Mouse (Mus musculus): Measurements from ENCODE around the gene Adam11.

The Adam11 gene

DNA sequence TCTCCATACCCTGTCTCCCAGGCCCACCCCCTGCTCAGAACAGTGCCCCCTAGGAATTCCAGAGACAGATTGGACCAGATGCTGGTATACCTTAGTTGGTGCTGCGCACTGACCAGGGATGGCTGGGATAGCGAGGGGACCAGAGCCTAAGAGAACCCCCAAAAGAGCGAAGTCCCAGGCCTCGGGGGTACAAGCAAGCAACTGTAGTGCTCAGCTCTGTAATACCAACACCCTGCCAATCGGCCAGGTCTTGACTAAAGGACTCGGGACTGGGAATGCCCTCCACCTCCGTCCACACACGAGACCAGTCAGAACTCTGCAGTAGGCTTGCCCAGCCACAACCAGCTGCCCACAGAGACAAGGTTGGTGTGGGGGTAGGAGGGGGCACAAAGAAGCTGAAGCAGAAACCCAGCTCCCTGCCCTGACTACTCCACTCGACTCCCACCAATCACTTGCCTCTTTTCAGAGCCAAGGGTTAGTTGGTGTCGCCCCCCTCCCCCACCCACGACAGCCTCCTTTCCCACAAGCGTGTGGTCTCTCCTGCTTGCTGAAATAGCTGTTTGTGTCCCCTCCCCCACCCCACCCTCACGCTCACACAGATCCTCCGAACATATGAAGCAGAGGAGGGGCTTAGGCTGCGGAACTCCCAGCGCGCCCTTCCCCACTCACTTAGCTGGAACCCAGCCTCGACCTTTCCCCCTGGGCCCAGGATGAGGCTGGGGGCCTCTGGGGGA is 7.5 kb upstream of the Adam11 start:
- no peak for DNase-seq (ENCODE audit: low read depth)

DNA sequence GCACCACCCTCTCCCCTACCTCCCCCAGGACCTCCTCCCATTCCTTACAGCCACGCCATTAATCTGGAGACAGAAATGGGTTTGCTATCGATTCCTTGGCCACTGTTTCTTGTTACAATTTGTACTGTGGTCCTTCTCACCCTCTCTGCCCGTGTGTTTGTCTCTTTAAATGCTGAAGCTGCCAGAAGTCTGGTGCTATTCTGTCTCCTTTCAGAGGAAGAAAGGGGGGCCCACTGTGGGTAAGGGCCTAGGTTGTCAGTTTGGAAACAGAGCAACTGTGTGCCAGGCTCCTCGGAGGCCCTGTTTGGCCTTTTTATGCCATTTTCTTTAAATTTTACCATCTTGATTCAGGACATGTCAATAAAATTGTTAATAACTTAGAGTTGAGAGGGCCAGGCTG is 6.8 kb upstream of the Adam11 start:
- no peak for DNase-seq (ENCODE audit: low read depth)

DNA sequence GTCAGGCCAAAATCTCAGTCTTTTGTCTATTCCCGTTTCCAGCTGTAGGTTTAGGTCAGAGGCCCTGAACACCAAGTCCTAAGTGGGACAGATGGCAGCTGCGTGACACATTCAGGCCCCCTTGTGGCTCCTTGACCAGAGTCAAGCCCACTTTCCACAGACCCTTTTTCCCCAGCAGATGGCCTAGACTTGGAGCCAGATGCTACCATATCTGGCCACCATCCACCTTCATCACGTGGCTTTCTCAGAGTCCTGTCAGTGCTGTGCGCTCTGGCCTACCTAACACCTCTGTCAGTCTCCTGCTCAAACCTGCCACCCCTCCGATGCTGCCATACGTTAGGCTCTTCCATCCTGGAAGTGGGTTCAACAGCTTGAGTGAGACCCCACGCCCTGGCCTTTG is 5.8 kb upstream of the Adam11 start:
- DNase-seq (ENCODE audit: low read depth), result no peak

DNA sequence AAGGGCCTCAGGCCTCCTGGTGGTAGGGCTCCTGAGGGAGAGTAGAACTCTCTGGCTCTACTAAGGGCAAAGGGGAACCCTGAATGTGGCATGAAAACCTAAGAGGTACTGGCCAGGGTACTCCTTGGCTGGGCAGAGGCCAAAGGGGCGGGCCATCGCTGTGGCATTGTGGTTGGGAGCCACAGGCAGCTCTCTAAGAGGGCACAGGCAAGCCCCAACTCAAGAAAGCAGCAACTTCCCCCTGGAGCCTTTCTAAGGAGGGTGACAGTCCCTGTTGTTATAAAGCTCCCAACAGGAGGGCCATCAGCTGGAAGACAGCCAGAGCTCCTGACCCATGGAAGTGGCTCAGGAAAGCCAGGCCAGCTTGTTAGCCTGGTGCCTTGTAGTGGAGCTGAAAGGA is 2.3 kb upstream of the Adam11 start:
- no peak for DNase-seq (ENCODE audit: low read depth)

DNA sequence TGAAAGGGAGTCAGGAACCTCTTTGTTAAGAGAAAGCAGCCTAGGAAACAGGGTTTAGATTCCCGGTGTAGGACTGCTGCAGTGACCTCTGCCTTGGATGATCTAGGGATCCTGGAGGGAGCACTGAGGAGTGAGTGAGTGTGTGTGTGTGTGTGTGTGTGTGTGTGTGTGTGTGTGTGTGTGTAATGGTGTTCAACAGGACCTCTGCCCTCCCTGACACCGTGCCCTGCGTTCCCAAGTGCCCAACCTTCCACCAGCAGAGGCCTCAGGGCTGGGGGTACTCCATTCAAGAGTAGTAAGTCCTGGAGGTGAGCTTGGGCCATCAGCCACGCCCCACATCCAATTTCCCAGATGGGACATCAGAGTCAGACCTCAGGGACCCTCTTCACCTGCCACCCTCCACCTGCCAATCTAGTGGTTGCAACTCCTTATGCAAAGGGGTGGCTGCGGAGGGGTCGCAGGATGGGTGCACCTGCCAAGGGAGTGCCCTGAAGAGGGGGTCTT is 382 bp upstream of the Adam11 start:
- no peak for DNase-seq (ENCODE audit: low read depth)

DNA sequence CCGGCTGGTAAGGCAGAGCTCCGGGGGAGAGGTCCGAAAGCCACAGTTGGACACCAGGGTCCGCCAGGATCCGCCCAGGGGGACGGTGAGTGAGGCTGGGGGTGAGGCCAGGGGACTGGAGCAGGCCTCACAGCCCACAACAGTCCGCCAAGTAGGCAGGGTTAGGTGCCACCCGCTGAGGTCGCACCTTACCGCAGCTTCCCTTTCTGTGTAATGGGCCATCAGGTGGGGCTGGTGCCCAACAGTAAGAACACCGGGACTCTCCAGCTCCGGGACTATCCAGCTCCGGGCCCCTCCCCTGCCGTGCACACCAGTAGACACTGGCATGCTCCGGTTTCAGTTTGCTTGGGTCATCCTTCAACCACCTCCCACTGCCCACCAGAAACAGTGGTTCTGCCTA is 1.0 kb downstream of the Adam11 start:
- no peak for DNase-seq (ENCODE audit: low read depth)

DNA sequence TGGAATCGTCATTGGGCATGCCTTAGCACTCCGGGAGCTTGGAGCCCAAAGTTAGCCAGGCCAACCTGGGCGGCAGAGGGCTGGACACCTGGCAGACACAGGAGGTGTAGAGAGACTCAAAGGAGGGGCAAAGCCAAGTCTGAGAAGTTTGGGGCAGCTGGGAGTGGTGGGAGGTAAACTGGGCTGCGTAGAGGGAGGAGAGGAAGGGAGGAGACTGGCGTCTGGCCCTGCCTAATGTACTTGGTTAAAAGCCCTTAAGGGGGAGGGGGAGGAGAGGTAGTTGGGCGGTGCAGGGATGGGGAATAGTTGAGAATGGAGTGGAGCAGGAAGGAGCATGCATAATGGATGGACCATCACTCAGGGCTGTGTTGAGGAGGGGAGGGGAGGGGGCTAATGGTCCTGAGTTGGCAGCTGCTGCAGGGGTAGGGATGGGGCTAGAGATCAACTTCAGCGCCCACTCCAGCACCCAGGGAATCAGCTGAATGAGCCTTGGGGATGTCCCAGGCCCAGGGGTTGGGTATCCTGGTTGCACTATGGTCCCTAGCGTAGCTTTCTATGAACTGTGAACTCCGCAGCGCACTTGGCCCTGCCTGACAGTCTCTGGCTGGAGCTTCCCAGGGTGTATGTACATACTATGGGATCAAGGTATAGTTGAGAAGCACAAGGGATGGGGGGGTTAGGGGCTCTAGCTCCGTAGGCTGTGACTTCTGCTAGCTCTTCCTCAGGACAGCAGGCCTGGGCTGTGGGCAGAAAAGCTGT is 1.9 kb downstream of the Adam11 start:
- no peak for DNase-seq (ENCODE audit: low read depth)

DNA sequence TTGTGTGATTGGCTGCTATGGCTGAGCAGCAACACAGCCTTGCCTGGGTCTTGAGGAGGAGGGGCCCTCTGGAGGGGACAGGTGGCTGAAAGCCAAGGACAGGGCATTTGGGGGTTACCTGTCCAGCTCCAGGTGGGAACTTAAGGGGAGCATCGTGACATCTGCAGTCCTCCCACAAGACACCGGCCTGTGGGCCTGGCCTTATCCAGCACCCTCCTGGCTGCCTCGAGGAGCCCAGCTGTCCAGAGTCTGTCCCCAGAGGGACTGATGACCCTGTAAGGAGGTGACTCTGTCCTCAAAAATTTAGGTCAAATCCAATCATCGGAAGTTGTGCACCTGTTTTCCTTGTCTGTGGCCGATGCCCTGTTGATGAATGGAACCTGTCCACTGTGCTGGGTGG is 4.2 kb downstream of the Adam11 start:
- DNase-seq (ENCODE audit: low read depth), result no peak

DNA sequence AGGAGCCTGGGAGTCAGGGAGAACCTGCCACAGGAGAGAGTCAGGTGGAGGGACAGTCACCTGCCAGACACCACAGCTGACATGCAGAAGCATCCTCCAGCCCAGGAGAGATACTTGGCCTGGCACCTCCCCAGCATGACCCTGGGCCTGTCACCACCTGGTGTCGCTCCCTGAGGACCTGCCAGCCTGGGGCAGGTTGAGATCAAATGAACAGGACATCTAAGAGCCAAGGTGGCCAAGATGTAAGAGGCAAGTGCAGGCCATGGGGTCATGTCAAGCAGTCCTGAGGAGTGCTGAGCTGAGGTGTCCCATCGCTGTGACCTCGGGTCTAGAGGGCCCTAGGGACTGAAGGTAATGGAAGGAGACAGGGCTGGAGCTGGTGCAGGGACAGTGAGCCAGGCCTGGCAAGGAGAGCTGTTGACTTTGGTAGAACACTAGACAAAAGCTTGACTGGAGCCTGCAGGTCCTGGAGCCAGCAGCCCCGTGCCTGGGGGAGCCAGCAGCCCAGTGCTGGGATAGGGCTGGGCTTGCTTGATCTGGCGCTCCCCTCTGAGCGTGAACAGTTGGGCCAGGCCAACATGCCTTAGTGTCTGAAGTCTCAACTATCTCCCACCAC is 5.9 kb downstream of the Adam11 start:
- DNase-seq (ENCODE audit: low read depth), result no peak

DNA sequence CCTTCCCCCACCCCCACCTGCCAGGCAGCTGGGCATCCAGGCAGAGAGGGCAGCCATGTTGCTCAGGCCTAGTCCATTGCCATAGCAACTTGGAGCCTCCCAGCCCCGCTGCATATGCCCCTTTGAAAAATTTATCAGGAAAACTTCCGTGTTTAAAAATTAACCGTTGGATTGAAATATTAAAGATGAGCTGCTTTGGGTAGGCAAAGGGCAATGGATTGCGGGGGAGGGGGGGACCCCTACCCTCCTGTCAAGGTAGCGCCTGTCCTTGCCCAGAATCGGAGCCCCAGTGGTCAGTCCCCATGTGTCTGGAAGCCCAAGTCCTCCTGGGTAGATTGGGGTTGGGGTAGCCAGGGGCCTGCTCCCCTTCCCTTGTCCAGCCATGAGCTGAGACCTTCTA is 7.9 kb downstream of the Adam11 start:
- DNase-seq (ENCODE audit: low read depth), result no peak

DNA sequence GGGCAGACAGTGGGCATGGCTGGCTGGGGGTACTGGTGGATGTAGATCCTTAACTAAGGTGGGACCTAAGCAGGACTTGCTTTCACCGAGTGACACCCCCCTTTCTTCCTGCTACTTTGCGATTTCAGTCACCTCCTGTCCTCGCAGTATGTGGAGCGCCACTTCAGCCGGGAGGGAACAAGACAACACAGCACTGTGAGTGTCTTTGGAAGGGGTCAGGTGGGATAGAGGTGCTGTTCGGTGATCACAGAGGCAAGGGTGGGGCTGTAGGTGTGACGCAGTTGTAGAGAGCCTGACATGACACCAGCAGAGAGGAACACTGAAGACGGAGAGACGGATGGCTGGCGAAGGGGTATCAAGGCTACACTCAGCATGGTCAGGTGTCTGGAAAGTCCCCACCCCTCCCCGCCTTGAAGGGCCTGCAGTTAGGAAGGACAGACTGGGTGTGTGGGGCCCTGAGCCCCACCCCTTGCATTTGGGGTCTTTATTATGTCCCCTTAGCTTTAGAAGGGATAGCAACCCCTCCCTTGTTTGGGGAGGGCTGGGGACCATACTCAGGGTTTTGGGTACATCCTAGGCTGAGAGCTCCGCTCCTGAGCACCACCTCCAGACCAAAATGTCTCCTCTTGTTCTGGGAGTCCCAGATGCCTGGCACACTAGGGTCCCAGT is 8.9 kb downstream of the Adam11 start:
- DNase-seq (ENCODE audit: low read depth), result no peak

DNA sequence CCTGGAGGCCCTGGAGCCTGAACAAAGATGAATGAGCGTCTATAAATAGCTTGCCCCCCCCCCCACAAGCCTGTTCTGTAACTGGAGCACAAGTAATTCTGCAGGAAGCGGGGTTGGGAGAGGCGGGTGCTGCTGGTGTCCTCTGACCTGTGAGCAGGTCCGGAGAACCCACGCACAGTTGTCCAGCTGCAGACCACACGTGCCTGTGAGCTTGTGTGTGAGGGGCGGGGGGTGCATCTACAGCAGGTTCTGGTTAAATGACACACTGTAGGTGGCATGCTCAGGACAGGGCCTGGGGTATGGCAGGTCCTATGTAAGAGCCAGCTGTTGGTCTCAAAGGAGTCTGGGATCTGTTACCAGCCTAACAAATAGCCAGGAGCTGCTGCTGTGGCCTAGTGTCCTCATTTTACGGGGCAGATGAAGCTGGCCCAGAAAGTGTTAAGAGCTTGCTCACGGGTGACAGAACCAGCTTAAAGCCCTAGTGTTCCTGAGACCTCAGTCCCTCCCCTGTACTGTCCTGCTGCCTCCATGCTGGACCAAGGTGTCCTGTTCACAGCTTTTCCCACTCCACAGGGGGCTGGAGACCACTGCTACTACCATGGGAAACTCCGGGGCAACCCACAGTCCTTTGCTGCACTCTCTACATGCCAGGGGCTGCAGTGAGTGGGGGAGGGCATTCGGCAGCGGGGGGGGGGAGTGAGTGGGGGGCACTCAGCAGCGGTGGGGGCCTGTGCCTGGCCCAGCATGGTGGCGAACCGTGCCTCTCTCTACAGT is 9.6 kb downstream of the Adam11 start:
- DNase-seq (ENCODE audit: low read depth), result no peak

DNA sequence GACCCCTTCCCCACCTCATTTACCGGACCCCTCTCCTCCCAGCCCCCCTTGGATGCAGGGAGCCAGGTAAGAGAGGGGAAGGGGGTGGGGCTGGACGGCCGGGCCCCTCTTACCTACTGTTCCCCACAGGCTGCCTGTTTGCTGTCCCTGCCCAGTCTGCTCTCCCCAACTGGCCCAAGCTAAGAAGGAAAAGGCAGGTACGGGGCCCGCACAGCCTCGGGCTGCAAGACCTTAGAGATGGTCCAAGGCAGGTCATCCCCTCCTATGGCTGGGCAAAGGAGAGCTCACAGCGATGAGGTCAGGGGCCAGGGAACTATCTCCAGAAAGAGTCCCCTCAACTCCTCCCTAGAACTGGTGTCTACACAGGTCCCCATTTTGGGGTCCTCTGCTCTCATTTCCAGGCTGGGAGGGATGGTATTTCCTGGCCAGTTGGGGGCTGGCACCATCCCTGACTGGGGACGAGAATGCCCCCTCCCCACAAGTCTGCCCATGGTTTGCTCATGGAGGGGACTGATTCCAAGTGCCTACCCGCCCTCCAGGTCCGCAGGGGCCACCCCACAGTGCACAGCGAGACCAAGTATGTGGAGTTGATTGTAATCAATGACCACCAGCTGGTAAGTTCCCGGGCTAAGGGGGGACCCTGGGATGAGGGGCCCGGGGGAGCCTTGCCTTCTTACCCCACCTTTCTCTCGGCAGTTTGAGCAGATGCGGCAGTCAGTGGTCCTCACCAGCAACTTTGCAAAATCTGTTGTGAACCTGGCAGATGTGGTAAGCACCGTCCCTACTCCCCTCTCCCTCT is 10.9 kb downstream of the Adam11 start:
- DNase-seq (ENCODE audit: low read depth), result no peak

DNA sequence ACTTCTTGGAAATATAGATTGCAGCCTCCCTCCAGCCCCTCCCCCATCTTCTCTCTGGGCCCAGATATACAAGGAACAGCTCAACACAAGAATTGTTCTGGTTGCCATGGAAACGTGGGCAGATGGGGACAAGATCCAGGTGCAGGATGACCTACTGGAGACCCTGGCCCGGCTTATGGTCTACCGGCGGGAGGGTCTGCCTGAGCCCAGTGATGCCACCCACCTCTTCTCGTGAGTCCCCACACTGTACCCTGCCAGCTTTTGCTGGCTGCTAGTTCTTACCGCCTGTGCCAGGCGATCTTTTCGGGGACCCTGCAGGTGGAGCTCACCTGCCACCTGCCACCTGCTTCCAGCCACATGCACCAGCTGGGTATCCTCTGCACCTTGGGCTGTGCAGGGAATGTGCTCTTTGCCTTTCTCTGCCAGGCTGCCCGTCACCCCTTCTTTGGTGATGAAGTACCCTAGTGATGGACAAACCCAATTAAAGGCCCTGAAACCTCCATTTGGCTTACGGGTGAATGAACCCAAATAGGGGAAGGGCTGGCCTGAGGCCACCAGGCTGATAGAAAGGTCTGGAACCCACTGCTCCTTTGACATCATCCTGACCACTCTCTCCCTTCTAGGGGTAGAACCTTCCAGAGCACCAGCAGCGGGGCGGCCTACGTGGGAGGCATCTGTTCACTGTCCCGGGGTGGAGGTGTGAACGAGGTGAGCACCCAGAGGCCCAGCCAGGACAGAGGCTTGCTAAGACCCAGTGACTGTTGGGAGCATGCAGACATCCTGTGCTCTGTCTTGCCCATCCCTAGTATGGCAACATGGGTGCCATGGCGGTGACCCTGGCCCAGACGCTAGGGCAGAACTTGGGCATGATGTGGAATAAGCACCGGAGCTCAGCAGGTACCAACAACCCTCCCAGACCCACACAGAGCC is 11.8 kb downstream of the Adam11 start:
- no peak for DNase-seq (ENCODE audit: low read depth)

DNA sequence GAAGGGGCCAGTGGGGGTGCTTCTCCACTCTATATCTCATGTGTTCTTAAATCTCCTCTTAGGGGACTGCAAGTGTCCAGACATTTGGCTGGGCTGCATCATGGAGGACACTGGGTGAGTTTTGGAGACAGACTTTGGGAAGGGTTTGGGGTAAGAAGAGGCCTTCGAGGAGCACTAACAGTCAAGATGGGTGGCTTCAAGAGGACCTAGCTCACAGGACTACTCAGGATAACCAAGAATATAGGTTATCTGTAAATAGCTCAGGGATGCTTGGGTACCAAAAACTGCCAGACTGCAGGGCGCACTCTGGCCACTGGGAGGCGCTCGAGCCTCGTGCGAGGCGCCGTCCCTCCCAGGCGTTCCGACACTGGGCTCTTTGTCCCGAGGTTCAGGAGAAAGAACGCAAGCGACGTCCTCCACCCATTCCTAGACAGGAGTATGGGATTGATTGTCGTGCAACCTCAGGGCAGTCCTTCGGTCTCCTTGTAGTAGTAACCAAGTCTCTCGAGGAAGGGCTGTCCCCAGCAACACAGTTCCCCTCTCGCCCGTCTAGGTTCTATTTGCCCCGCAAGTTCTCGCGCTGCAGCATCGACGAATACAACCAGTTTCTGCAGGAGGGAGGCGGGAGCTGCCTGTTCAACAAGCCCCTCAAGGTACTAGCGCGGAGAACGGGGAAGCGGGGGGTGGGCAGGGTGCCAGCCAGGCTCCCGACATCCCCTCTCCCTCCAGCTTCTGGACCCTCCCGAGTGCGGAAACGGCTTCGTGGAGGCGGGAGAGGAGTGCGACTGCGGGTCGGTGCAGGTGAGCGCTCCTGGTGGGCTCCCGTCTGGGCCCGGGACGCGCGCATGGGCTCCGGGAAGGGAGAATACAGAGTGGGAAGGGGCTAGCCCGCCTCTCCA is 12.7 kb downstream of the Adam11 start:
- DNase-seq (ENCODE audit: low read depth), result peak; percentile 84

DNA sequence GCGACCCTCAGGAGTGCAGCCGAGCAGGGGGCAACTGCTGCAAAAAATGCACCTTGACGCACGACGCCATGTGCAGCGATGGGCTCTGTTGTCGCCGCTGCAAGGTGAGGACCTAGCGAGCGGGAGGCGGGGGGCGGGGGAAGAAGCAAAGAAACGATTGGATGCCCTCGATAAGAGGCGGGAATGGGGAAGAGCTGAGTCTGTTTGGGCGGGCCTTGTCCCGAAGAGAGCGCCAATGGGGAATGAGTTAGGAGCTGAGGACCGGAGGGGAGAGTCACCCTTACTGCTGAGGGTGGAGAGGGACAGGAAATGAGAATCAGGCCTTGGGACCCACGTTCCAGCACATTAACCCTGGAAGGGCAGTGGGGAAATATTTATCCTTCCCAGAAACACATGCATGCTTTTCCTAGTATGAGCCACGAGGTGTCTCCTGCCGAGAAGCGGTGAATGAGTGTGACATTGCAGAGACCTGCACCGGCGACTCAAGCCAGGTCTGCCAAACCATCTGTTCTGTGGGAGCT is 13.4 kb downstream of the Adam11 start:
- DNase-seq (ENCODE audit: low read depth), result peak; percentile 64

DNA sequence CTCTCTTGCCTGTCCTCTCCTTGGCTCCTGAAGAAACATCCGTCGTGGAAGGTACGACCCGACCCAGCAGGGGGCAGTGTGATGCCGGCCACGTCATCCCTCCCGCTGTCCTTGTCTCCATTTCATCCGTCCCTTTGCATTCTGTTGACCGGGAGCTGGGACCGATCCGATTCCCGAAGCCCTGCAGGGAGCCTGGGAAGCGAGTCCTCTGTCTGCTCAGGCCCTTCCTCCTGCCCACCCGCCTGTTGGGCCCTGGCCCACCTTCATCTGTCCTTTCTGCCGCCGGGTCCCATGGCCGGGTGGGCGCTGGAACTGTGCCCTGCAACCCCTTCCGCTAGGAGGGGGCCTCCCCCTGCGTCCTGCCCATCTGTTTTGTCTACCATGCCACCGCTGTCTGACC is 16.4 kb downstream of the Adam11 start:
- no peak for DNase-seq (ENCODE audit: low read depth)

DNA sequence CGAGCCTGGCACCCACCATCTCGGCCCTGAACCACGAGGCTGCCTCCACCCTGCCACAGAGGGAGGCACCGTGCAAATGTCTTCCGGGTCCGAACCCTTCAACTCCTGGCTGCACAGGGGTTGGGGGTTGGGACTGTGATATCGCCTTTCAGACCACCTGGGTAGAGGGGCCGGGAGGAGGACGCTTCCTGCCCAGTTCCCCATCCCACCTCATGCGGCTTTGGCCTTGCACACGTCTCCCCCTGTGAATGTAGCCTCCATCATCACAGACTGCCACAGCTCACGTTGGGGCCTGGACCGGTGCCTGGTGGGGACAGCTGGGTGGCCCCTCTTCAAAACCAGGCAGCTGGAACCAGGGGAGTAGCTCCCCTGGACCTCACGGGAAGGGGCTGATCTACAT is 16.9 kb downstream of the Adam11 start:
- DNase-seq (ENCODE audit: low read depth), result no peak

DNA sequence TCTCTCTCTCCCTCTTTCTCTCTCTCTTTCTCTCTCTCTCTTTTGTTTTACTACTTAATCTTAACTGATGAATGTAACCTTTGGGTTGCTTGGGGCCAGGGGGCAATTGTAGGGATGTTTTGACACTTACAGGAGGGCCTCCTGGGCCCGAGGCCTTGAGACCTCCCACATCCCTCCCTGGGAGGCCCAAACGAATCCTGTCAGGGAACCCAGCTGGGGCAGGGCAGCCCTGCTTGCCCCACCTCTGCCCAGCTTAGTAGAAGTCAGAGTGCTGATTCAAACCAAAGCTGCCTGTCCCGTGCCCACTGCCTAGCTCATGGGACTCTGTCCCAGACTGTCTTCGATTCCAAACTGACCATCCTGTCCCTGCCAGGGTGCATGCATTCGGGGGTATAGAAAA is 17.4 kb downstream of the Adam11 start:
- no peak for DNase-seq (ENCODE audit: low read depth)

Data from induced T-regulatory cell, adult 2 months (primary cell).